Mouse (Mus musculus): ENCODE results near the gene Manba.

GRCm38 (mm10) chr3:135605474-135605873 lies 120.1 kb downstream of the Manba start:
- TF ChIP-seq POLR2A (IDR thresholded peaks at IDR 0.05; ENCODE audit: low read depth, low read length) (no peak), CTCF (IDR thresholded peaks at IDR 0.05; ENCODE audit: borderline replicate concordance, insufficient read depth, low read length) (no peak)
